Mouse (Mus musculus) forebrain, embryonic 12.5 days (tissue): ENCODE measurements around the gene Eef1a1. TPM values are rescaled to one million over a fixed set of nuclear protein-coding genes. Genes with fewer than 3 reads are reported as not detected.
A peak's percentile ranks its signal among the peaks of the same experiment; 100 is the strongest.
"Not testable (repeated sequence)": the region's sequence is repeated elsewhere in the genome, so short reads cannot be mapped to it uniquely, and the experiment has no call there.

ENCODE experiments used
- ATAC-seq: fragments of 200-750 bp; cut with Nextera tagmentation; 2 replicates; pipeline ENCODE4 v1.8.0; 2017; ENCODE audit warnings: moderate TSS enrichment; ENCODE audit not compliant: low FRiP score
- H3K27ac ChIP-seq: fragments of 300-500 bp; sonication (generic); 2 replicates; pipeline ENCODE4 v1.5.1; 2016; ENCODE audit warnings: mild to moderate bottlenecking
- H3K27me3 ChIP-seq: fragments of 300-500 bp; sonication (generic); 2 replicates; pipeline ENCODE4 v1.6.1; 2016; ENCODE audit warnings: mild to moderate bottlenecking
- H3K36me3 ChIP-seq: fragments of 300-500 bp; sonication (generic); replicated peaks from 2 replicates; pipeline ENCODE4 v1.6.1; 2016; ENCODE audit warnings: mild to moderate bottlenecking
- H3K4me1 ChIP-seq: fragments of 300-500 bp; sonication (generic); 2 replicates; pipeline ENCODE4 v1.6.1; 2016
- H3K4me2 ChIP-seq: fragments of 300-500 bp; sonication (generic); 2 replicates; pipeline ENCODE4 v1.6.1; 2016; ENCODE audit warnings: mild to moderate bottlenecking, moderate library complexity
- H3K4me3 ChIP-seq: fragments of 300-500 bp; sonication (generic); replicated peaks from 2 replicates; pipeline ENCODE4 v1.5.1; 2016; ENCODE audit warnings: mild to moderate bottlenecking
- H3K9ac ChIP-seq: fragments of 300-500 bp; sonication (generic); 2 replicates; pipeline ENCODE4 v1.6.1; 2016; ENCODE audit warnings: mild to moderate bottlenecking
- H3K9me3 ChIP-seq: fragments of 300-500 bp; sonication (generic); 2 replicates; pipeline ENCODE4 v1.6.1; 2016
- WGBS: fragments of 180-500 bp; shearing (Covaris S2); methylation state at CpG from one replicate; pipeline ENCODE4 v1.1.7; 2016; 5-methylcytosine and 5-hydroxymethylcytosine counted together
- polyA plus RNA-seq: library from polyadenylated mRNA; unstranded; fragments of >200 nt; fragmentation: Nextera tagmentation; extraction: Ambion mirVana; gene quantifications from 2 replicates; pipeline ENCODE4 v1.2.1, GENCODE M21; 2016

The Eef1a1 gene
- polyA plus RNA-seq, 1 experiment from 2014 or later: 3,592 TPM

- Histone ChIP-seq H3K36me3 (no peaks in the 10 kb centered on the region), H3K4me1 (peaks cover 25% of the 10 kb centered on the region), H3K9ac (no peak overlapping the region), H3K27ac (0 out of 2 replicates have a peak overlapping the region, but pooled peaks have one; percentile 57), H3K27me3 (no peaks in the 10 kb centered on the region), H3K4me3 (no peak overlapping the region), H3K4me2 (no peak overlapping the region), H3K9me3 (no peaks in the 10 kb centered on the region)
- no peak for ATAC-seq
- 96% methylated on average over 6 of the region's 6 CpGs for WGBS
Measured at GRCm38 (mm10) chr9:78505223-78505622, 16.3 kb upstream of the Eef1a1 start.

GRCm38 (mm10) chr9:78504679-78505078 is 15.7 kb upstream of the Eef1a1 start:
- Histone ChIP-seq H3K4me3 (no peak overlapping the region), H3K27ac (peak overlapping the region; percentile 57; the same call in 1 of the 2 replicates), H3K27me3 (no peaks in the 10 kb centered on the region), H3K4me1 (peaks cover 25% of the 10 kb centered on the region), H3K36me3 (no peaks in the 10 kb centered on the region), H3K4me2 (no peak overlapping the region), H3K9ac (no peak overlapping the region), H3K9me3 (no peaks in the 10 kb centered on the region)
- no peak for ATAC-seq
- WGBS: 79% methylated on average over 3 of the region's 3 CpGs

- Histone ChIP-seq H3K27ac (peak overlapping the region; percentile 90), H3K4me3 (no peak overlapping the region), H3K9ac (no peak overlapping the region), H3K4me1 (peaks cover 25% of the 10 kb centered on the region), H3K36me3 (no peaks in the 10 kb centered on the region), H3K4me2 (no peak overlapping the region), H3K9me3 (no peaks in the 10 kb centered on the region), H3K27me3 (no peaks in the 10 kb centered on the region)
- ATAC-seq: no peak
- 55% methylated on average over 4 of the region's 4 CpGs for WGBS
Measured at GRCm38 (mm10) chr9:78504133-78504532, 15.2 kb upstream of the Eef1a1 start.

GRCm38 (mm10) chr9:78503223-78504079 is 14.5 kb upstream of the Eef1a1 start:
- Histone ChIP-seq H3K9ac (peak overlapping the region; percentile 38; the same call in 1 of the 2 replicates), H3K4me3 (no peak overlapping the region), H3K36me3 (no peaks in the 10 kb centered on the region), H3K27ac (peak overlapping the region; percentile 90), H3K4me2 (peak overlapping the region; percentile 26), H3K4me1 (peaks cover 25% of the 10 kb centered on the region), H3K27me3 (no peaks in the 10 kb centered on the region), H3K9me3 (no peaks in the 10 kb centered on the region)
- under 1% methylated on average over 6 of the region's 6 CpGs for WGBS
- ATAC-seq: peak; percentile 84

- peaks cover 25% of the 10 kb centered on the region for H3K4me1 ChIP-seq
- H3K36me3 ChIP-seq: no peaks in the 10 kb centered on the region
- no peak overlapping the region for H3K4me2 ChIP-seq
- H3K9me3 ChIP-seq: no peaks in the 10 kb centered on the region
- H3K27me3 ChIP-seq: no peaks in the 10 kb centered on the region
- peak overlapping the region; percentile 1; the same call in 1 of the 2 replicates for H3K27ac ChIP-seq
- ATAC-seq: peak; percentile 54; the same call in 1 of the 2 replicates
- H3K4me3 ChIP-seq: no peak overlapping the region
- WGBS: 51% methylated on average over 4 of the region's 4 CpGs
- no peak overlapping the region for H3K9ac ChIP-seq
Measured at GRCm38 (mm10) chr9:78501284-78501683, 12.3 kb upstream of the Eef1a1 start.

- no peak for ATAC-seq
- Histone ChIP-seq H3K9ac (no peak overlapping the region), H3K4me3 (no peak overlapping the region), H3K27me3 (no peaks in the 10 kb centered on the region), H3K4me2 (no peak overlapping the region), H3K4me1 (peaks cover 25% of the 10 kb centered on the region), H3K27ac (no peak overlapping the region), H3K36me3 (no peaks in the 10 kb centered on the region), H3K9me3 (no peaks in the 10 kb centered on the region)
- WGBS: 81% methylated on average over 3 of the region's 3 CpGs
Measured at GRCm38 (mm10) chr9:78500386-78500785, 11.4 kb upstream of the Eef1a1 start.

GRCm38 (mm10) chr9:78493171-78493570 is 4.2 kb upstream of the Eef1a1 start:
- no peak for ATAC-seq
- no peak overlapping the region for H3K4me3 ChIP-seq
- H3K4me1 ChIP-seq: peaks cover 9% of the 10 kb centered on the region; the same call in 1 of the 2 replicates
- H3K36me3 ChIP-seq: no peaks in the 10 kb centered on the region
- no peaks in the 10 kb centered on the region for H3K9me3 ChIP-seq
- H3K4me2 ChIP-seq: no peak overlapping the region
- WGBS: 76% methylated on average over 7 of the region's 7 CpGs
- no peak overlapping the region for H3K27ac ChIP-seq
- H3K9ac ChIP-seq: no peak overlapping the region
- no peaks in the 10 kb centered on the region for H3K27me3 ChIP-seq

- no peak overlapping the region for H3K27ac ChIP-seq
- no peaks in the 10 kb centered on the region for H3K9me3 ChIP-seq
- peaks cover 9% of the 10 kb centered on the region; the same call in 1 of the 2 replicates for H3K4me1 ChIP-seq
- no peaks in the 10 kb centered on the region for H3K27me3 ChIP-seq
- no peak overlapping the region for H3K9ac ChIP-seq
- 98% methylated on average over 3 of the region's 3 CpGs for WGBS
- H3K4me2 ChIP-seq: no peak overlapping the region
- no peak for ATAC-seq
- no peak overlapping the region for H3K4me3 ChIP-seq
- H3K36me3 ChIP-seq: no peaks in the 10 kb centered on the region
Measured at GRCm38 (mm10) chr9:78492254-78492653, 3.3 kb upstream of the Eef1a1 start.

- H3K36me3 ChIP-seq: no peaks in the 10 kb centered on the region
- no peak overlapping the region for H3K27ac ChIP-seq
- no peak overlapping the region for H3K4me3 ChIP-seq
- H3K9ac ChIP-seq: no peak overlapping the region
- 88% methylated on average over 3 of the region's 3 CpGs for WGBS
- peaks cover 9% of the 10 kb centered on the region; the same call in 1 of the 2 replicates for H3K4me1 ChIP-seq
- no peak for ATAC-seq
- no peaks in the 10 kb centered on the region for H3K27me3 ChIP-seq
- H3K9me3 ChIP-seq: no peaks in the 10 kb centered on the region
- no peak overlapping the region for H3K4me2 ChIP-seq
Measured at GRCm38 (mm10) chr9:78491169-78491568, 2.2 kb upstream of the Eef1a1 start.

GRCm38 (mm10) chr9:78488021-78488420 is 930 bp downstream of the Eef1a1 start:
- not testable (repeated sequence) for H3K4me1 ChIP-seq, H3K9ac ChIP-seq, ATAC-seq, H3K27ac ChIP-seq, H3K4me2 ChIP-seq, H3K27me3 ChIP-seq, H3K9me3 ChIP-seq, H3K4me3 ChIP-seq, H3K36me3 ChIP-seq
- WGBS: 97% methylated on average over 5 of the region's 5 CpGs

GRCm38 (mm10) chr9:78484660-78485059 is 4.3 kb downstream of the Eef1a1 start:
- H3K4me1 ChIP-seq: peaks cover 16% of the 10 kb centered on the region
- no peaks in the 10 kb centered on the region for H3K27me3 ChIP-seq
- H3K36me3 ChIP-seq: peaks cover 6% of the 10 kb centered on the region
- H3K4me3 ChIP-seq: no peak overlapping the region
- H3K9ac ChIP-seq: no peak overlapping the region
- no peak overlapping the region for H3K4me2 ChIP-seq
- 86% methylated on average over 3 of the region's 3 CpGs for WGBS
- ATAC-seq: no peak
- H3K27ac ChIP-seq: no peak overlapping the region
- H3K9me3 ChIP-seq: no peaks in the 10 kb centered on the region

GRCm38 (mm10) chr9:78482386-78482785 is 6.6 kb downstream of the Eef1a1 start:
- Histone ChIP-seq H3K9ac (peak overlapping the region; percentile 82), H3K4me2 (peak overlapping the region; percentile 59), H3K27me3 (no peaks in the 10 kb centered on the region), H3K4me1 (peaks cover 17% of the 10 kb centered on the region), H3K27ac (peak overlapping the region; percentile 99), H3K4me3 (peak overlapping the region; percentile 97), H3K36me3 (peaks cover 27% of the 10 kb centered on the region), H3K9me3 (no peaks in the 10 kb centered on the region)
- no peak for ATAC-seq
- WGBS: 6% methylated on average over 3 of the region's 3 CpGs
